Mouse (Mus musculus) hindbrain, postnatal 0 days (tissue): ENCODE measurements around the gene Shld2. TPM values are rescaled to one million over a fixed set of nuclear protein-coding genes. Genes with fewer than 3 reads are reported as not detected.
A peak's percentile ranks its signal among the peaks of the same experiment; 100 is the strongest.

Source experiments
- ATAC-seq: fragments of 200-750 bp; cut with Nextera tagmentation; 2 replicates; pipeline ENCODE4 v1.8.0; 2017; ENCODE audit warnings: mild to moderate bottlenecking, moderate TSS enrichment, moderate library complexity
- DNase-seq: peaks from one replicate; pipeline ENCODE4 v3.0.0-alpha.2; 2015; ENCODE audit warnings: low spot score
- H3K27ac ChIP-seq: fragments of 300-500 bp; sonication (generic); 2 replicates; pipeline ENCODE4 v1.5.1; 2014; ENCODE audit warnings: mild to moderate bottlenecking
- H3K27me3 ChIP-seq: fragments of 300-500 bp; sonication (generic); 2 replicates; pipeline ENCODE4 v1.6.1; 2014; ENCODE audit warnings: low read length, mixed read lengths; ENCODE audit not compliant: insufficient read depth
- H3K36me3 ChIP-seq: fragments of 300-500 bp; sonication (generic); 2 replicates; pipeline ENCODE4 v1.6.1; 2014; ENCODE audit warnings: low read length, mixed read lengths; ENCODE audit not compliant: insufficient read depth
- H3K4me1 ChIP-seq: fragments of 300-500 bp; sonication (generic); 2 replicates; pipeline ENCODE4 v1.6.1; 2014; ENCODE audit warnings: antibody characterized with exemption, low read length, mixed read lengths; ENCODE audit not compliant: insufficient read depth
- H3K4me2 ChIP-seq: fragments of 300-500 bp; sonication (generic); 2 replicates; pipeline ENCODE4 v1.6.1; 2014; ENCODE audit warnings: low read depth, mild to moderate bottlenecking, low read length, moderate library complexity, mixed read lengths
- H3K4me3 ChIP-seq: fragments of 300-500 bp; sonication (generic); 2 replicates; pipeline ENCODE4 v1.5.1; 2014; ENCODE audit warnings: low read length
- H3K9ac ChIP-seq: fragments of 300-500 bp; sonication (generic); replicated peaks from 2 replicates; pipeline ENCODE4 v1.6.1; 2014; ENCODE audit warnings: mild to moderate bottlenecking, low read length, moderate library complexity, mixed read lengths
- H3K9me3 ChIP-seq: fragments of 300-500 bp; sonication (generic); 2 replicates; pipeline ENCODE4 v1.6.1; 2016; ENCODE audit warnings: low read length, mixed read lengths
- CTCF ChIP-seq: IDR thresholded peaks from 2 replicates; pipeline ENCODE4 v1.5.1; 2016; ENCODE audit warnings: antibody characterized with exemption, control low read depth, low read depth
- WGBS: fragments of 180-500 bp; shearing (Covaris S2); extraction: QIAGEN DNeasy Blood & Tissue Kit; methylation state at CpG from one replicate; pipeline ENCODE4 v1.1.7; 2014; 5-methylcytosine and 5-hydroxymethylcytosine counted together
- polyA plus RNA-seq: library from polyadenylated mRNA; unstranded; fragments of >200 nt; fragmentation: Nextera tagmentation; extraction: Ambion mirVana; gene quantifications from 2 replicates; pipeline ENCODE4 v1.2.1, GENCODE M21; 2015
- total RNA-seq: library from RNA; depleted of rRNA; stranded (reverse); fragments of >200 nt; gene quantifications from 2 replicates; pipeline ENCODE4 v1.2.3, GENCODE M21; 2014

Gene Shld2
- total and polyA plus RNA-seq, 2 experiments from 2014 or later: 4.0 to 9.2 TPM

DNA sequence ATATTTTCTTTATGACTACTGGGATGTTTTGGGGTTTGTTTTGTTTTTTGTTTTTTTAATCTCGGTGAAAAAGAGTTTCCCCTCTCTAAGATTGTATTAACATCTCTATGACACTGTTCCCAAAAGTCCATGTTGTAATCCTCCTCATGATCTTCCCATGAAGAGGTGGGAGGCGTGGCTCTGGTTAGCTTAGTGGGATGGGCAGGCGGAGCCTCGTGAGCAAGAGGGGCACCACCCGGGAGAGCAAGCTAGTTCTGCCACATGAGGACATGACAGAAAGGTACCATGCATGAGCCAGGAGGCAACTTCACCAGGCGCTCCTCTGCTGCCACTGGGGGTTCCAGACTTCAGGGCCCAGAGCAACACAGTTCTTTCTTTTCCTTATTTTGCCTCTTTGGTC is 42.2 kb upstream of the Shld2 start:
- H3K9me3 ChIP-seq: no peaks in the 10 kb centered on the region
- H3K4me1 ChIP-seq: no peaks in the 10 kb centered on the region
- H3K36me3 ChIP-seq: no peaks in the 10 kb centered on the region
- DNase-seq: no peak
- TF ChIP-seq CTCF: no peak
- H3K9ac ChIP-seq: no peak overlapping the region
- no peak overlapping the region for H3K27ac ChIP-seq
- WGBS: 64% methylated on average over 6 of the region's 6 CpGs
- H3K4me2 ChIP-seq: no peak overlapping the region
- no peak for ATAC-seq
- no peak overlapping the region for H3K4me3 ChIP-seq
- H3K27me3 ChIP-seq: no peaks in the 10 kb centered on the region

DNA sequence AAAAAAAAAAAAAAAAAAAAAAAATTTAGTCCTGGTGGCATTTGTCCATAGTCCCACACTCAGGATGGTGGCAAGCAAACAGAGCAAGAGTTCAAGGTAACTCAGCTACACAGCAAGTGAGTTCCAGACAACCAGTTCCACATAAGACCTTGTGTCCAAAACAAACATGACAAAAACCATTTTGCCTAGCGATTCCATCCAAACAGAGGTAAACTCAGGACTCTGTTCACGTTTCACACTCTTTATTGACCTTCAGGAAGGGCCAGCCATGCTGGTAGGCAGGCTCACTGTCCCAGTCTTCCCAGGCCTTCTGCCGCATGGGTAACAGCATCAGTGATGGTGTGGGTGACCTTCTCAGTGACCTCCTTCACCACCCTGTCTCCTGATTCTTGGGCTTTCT is 41.4 kb upstream of the Shld2 start:
- H3K9ac ChIP-seq: no peak overlapping the region
- H3K27ac ChIP-seq: no peak overlapping the region
- H3K9me3 ChIP-seq: no peaks in the 10 kb centered on the region
- ATAC-seq (no peak), DNase-seq (no peak)
- no peak overlapping the region for H3K4me3 ChIP-seq
- H3K27me3 ChIP-seq: no peaks in the 10 kb centered on the region
- H3K36me3 ChIP-seq: no peaks in the 10 kb centered on the region
- H3K4me2 ChIP-seq: no peak overlapping the region
- 67% methylated on average over 3 of the region's 3 CpGs for WGBS
- no peak for TF ChIP-seq CTCF
- no peaks in the 10 kb centered on the region for H3K4me1 ChIP-seq

DNA sequence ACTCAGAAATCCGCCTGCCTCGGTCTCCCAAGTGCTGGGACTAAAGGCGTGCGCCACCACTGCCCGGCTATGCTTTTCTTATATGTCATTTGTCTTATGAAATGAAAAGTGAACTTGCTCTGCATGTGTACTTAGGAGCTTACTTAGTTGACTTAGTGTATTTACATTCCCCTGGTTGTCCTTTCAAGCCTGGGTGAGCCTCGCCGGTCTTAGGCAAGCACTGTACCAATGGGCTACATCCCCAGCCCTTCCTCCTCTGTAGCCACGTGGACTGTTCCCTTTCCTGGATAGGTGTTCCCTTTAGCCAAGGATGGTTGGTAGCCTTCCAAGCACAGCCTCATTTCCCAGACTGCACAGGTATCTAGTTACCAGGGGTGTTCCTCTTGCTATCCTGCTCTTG is 38.7 kb upstream of the Shld2 start:
- no peak for DNase-seq
- ATAC-seq: no peak
- H3K4me2 ChIP-seq: no peak overlapping the region
- H3K4me3 ChIP-seq: no peak overlapping the region
- WGBS: 89% methylated on average over 8 of the region's 8 CpGs
- H3K36me3 ChIP-seq: no peaks in the 10 kb centered on the region
- H3K27me3 ChIP-seq: no peaks in the 10 kb centered on the region
- H3K4me1 ChIP-seq: no peaks in the 10 kb centered on the region
- H3K9me3 ChIP-seq: no peaks in the 10 kb centered on the region
- TF ChIP-seq CTCF: no peak
- H3K27ac ChIP-seq: no peak overlapping the region
- H3K9ac ChIP-seq: no peak overlapping the region

DNA sequence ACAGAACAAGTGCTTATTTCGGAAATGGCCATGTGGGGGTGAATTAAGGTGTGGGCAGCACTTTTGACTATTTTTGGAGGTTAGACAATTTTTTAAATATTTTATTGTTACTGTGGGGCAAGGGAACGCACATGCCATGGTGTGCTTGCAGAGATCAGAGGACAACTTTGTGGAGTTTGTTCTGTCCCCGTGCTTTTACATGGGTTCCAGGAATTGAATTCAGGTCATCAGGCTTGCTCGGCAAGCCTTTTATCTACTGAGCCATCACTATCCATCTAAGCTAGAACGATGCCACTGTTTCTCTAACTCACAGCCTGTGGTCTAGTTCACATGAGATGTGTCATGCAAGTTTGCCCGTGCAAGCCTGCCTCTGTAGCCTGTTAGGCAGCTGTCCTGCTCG is 38.0 kb upstream of the Shld2 start:
- Histone ChIP-seq H3K4me1 (no peaks in the 10 kb centered on the region), H3K9ac (no peak overlapping the region), H3K27ac (no peak overlapping the region), H3K9me3 (no peaks in the 10 kb centered on the region), H3K4me2 (no peak overlapping the region), H3K27me3 (no peaks in the 10 kb centered on the region), H3K36me3 (peaks cover 2% of the 10 kb centered on the region), H3K4me3 (no peak overlapping the region)
- no peak for TF ChIP-seq CTCF
- WGBS: 82% methylated on average over 7 of the region's 7 CpGs
- DNase-seq (no peak), ATAC-seq (no peak)

DNA sequence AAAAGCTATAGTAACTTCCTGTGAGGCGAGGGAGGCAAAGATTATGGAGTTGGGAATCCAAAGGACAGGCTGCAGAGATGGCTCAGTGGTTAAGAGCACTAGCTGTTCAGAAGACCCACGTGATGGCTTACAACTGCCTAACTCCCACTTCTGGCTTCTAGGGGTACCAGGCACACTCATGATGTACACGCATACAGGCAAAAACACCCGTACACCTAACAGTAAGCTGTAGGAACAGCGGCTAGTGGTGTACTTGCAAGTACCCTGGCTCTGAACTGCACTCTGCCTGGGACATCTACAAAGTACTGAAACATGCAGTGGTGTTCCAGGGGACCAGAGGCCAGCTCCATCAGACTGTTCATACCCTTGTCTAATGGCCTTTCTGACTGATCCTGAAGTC is 36.8 kb upstream of the Shld2 start:
- ATAC-seq (no peak), DNase-seq (no peak)
- no peaks in the 10 kb centered on the region for H3K27me3 ChIP-seq
- H3K9me3 ChIP-seq: no peaks in the 10 kb centered on the region
- H3K36me3 ChIP-seq: peaks cover 14% of the 10 kb centered on the region
- H3K4me3 ChIP-seq: no peak overlapping the region
- no peaks in the 10 kb centered on the region for H3K4me1 ChIP-seq
- H3K4me2 ChIP-seq: no peak overlapping the region
- no peak for TF ChIP-seq CTCF
- H3K9ac ChIP-seq: no peak overlapping the region
- WGBS: 95% methylated on average over 5 of the region's 5 CpGs
- H3K27ac ChIP-seq: no peak overlapping the region

DNA sequence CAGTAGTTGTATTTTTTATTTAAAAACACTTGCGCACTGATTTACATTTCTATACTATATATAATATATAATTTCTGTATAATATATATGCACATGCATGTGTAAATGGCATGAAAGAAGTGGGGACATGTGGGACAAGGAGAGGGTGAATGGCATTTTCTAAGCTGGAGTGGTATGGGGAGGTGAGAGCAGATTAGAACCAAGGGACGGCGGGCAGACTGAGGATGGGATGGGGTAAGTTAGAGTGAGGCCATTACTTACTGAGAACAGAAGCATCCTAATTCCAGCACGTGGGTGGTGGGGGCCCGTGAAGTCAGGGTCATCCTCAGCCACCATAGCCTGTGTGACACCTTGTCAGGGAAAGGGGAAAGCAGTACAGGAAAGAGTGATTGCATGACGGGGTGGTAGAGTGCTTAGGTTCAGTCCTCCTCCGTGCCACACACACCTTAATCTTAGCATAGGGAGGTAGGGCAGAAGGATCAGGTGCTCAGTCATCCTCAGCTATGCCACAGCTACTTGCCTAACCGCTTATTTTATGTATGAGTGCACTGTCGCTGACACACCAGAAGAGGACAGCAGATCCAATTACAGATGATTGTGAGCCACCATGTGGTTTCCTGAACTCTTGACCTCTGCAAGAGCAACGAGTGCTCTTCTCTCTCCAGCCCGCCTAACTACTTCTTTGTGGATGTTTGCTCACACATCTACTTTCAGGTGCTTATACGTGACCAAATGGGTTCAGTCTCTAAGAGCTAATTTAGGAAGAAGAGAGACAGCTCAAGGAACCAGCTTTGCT is 35.7 kb upstream of the Shld2 start:
- WGBS: 69% methylated on average over 12 of the region's 12 CpGs
- no peaks in the 10 kb centered on the region for H3K9me3 ChIP-seq
- H3K4me1 ChIP-seq: no peaks in the 10 kb centered on the region
- H3K4me2 ChIP-seq: no peak overlapping the region
- H3K36me3 ChIP-seq: peaks cover 25% of the 10 kb centered on the region
- H3K9ac ChIP-seq: no peak overlapping the region
- H3K4me3 ChIP-seq: no peak overlapping the region
- TF ChIP-seq CTCF: peak; percentile 59
- no peaks in the 10 kb centered on the region for H3K27me3 ChIP-seq
- ATAC-seq: peak; percentile 60
- no peak overlapping the region for H3K27ac ChIP-seq
- DNase-seq: peak; percentile 42

DNA sequence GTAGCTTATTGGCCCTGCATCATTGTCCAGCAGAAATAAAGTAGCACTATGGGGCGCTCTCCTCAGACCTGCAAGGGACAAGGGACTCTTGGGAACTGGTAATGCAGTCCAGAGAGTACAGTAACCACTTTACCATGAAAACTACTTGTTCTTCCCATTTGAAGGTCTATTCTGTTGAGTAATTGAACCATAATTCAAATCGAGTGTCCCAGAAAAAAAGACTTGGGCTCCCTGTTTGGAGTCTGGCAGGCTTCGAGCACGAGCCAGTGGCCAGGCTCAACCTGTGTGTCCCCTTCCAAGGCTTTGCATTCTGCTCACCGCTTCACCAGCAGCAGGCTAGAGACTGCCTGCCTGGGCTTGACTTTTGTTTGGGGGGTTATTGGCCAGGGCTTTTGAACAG is 34.1 kb upstream of the Shld2 start:
- H3K9ac ChIP-seq: no peak overlapping the region
- DNase-seq: peak; percentile 26
- H3K9me3 ChIP-seq: no peaks in the 10 kb centered on the region
- no peak overlapping the region for H3K4me3 ChIP-seq
- no peak overlapping the region for H3K27ac ChIP-seq
- H3K4me2 ChIP-seq: no peak overlapping the region
- no peak; the same call in 1 of the 2 replicates for ATAC-seq
- no peaks in the 10 kb centered on the region for H3K27me3 ChIP-seq
- WGBS: 71% methylated on average over 5 of the region's 5 CpGs
- no peak for TF ChIP-seq CTCF
- peaks cover 39% of the 10 kb centered on the region for H3K36me3 ChIP-seq
- H3K4me1 ChIP-seq: no peaks in the 10 kb centered on the region
